In genomic region chr13:45030830-45031229, GRCm38 (mm10) we compare ENCODE assay signal across 9 mouse cellular contexts. TPM values are rescaled to one million over a fixed set of nuclear protein-coding genes. Genes with fewer than 3 reads are reported as not detected.
DNase-seq lines count a peak whose midpoint lies in the region; ATAC-seq and TF ChIP-seq lines count a peak whose summit lies in the region.
"Had no signal": no experiment of that assay in that cellular context is flagged by ENCODE, and none has a peak within 500 bp of the region (broad histone marks: within the 10 kb centered on the region; RNA-seq: fewer than 3 reads in every experiment).

No protein-coding gene starts in this region.

- 14% methylated on average over 12 of the region's 12 CpGs for WGBS in forebrain, embryonic 13.5 days
- WGBS in heart, postnatal 0 days: 6% methylated on average over 12 of the region's 12 CpGs
- 11% methylated on average over 12 of the region's 12 CpGs for WGBS in liver, embryonic 14.5 days (ENCODE audit: insufficient replicate concordance)
- WGBS in neural tube, embryonic 13.5 days: 15% methylated on average over 12 of the region's 12 CpGs

- H3K4me1 ChIP-seq in E14TG2a.4 (replicated peaks; ENCODE audit: low read depth, low read length): no peaks in the 10 kb centered on the region
- no peaks in the 10 kb centered on the region for H3K4me1 ChIP-seq in forebrain, embryonic 13.5 days
- peaks cover 4% of the 10 kb centered on the region; the same call in 1 of the 2 replicates for H3K4me1 ChIP-seq in heart, postnatal 0 days (ENCODE audit: control insufficient read depth, insufficient read depth)
- peaks cover 0 to 15% of the 10 kb centered on the region in 2 experiments; a peak in 2 of 4 replicates for H3K4me1 ChIP-seq in liver, embryonic 14.5 days (replicated peaks; ENCODE audit: control insufficient read depth in 2 of 2, insufficient read depth in 2 of 2, low read length in 1 of 2)
- 0 out of 2 replicates have a peak, but pooled peaks cover 6% of the 10 kb centered on the region for H3K4me1 ChIP-seq in neural tube, embryonic 13.5 days (replicated peaks)

- ATAC-seq in forebrain, embryonic 13.5 days: 0 out of 2 replicates have a peak, but pooled peaks have one; percentile 43
- ATAC-seq in heart, postnatal 0 days (ENCODE audit: insufficient read depth, low read depth): peak; percentile 73
- no peak; the same call in 1 of the 2 replicates for ATAC-seq in liver, embryonic 14.5 days (ENCODE audit: insufficient read depth)
- ATAC-seq in neural tube, embryonic 13.5 days (ENCODE audit: low read depth): peak; percentile 74

- no peak overlapping the region for H3K4me2 ChIP-seq in forebrain, embryonic 13.5 days
- H3K4me2 ChIP-seq in heart, postnatal 0 days (ENCODE audit: low read depth, low read length): peak overlapping the region; percentile 31
- H3K4me2 ChIP-seq in liver, embryonic 14.5 days (ENCODE audit: low read depth): no peak overlapping the region
- H3K4me2 ChIP-seq in neural tube, embryonic 13.5 days: no peak overlapping the region
- H3K4me2 ChIP-seq: limb, embryonic 15.5 days had no signal

- no peaks in the 10 kb centered on the region for H3K36me3 ChIP-seq in E14TG2a.4 (ENCODE audit: insufficient read depth, low read length)
- no peaks in the 10 kb centered on the region for H3K36me3 ChIP-seq in forebrain, embryonic 13.5 days (ENCODE audit: poor library complexity, severe bottlenecking)
- H3K36me3 ChIP-seq in heart, postnatal 0 days (replicated peaks; ENCODE audit: control insufficient read depth, insufficient read depth, low read length): no peaks in the 10 kb centered on the region
- H3K36me3 ChIP-seq in liver, embryonic 14.5 days (replicated peaks; ENCODE audit: control insufficient read depth, insufficient read depth, low read depth): no peaks in the 10 kb centered on the region
- no peaks in the 10 kb centered on the region for H3K36me3 ChIP-seq in neural tube, embryonic 13.5 days
- H3K36me3 ChIP-seq: limb, embryonic 15.5 days had no signal

- peaks cover 6% of the 10 kb centered on the region for H3K9me3 ChIP-seq in E14TG2a.4 (ENCODE audit: low read length)
- H3K9me3 ChIP-seq in forebrain, embryonic 13.5 days (replicated peaks): no peaks in the 10 kb centered on the region
- no peaks in the 10 kb centered on the region for H3K9me3 ChIP-seq in heart, postnatal 0 days (replicated peaks; ENCODE audit: control insufficient read depth, low read length)
- H3K9me3 ChIP-seq in liver, embryonic 14.5 days (ENCODE audit: control insufficient read depth, low read length): no peaks in the 10 kb centered on the region
- H3K9me3 ChIP-seq in neural tube, embryonic 13.5 days: no peaks in the 10 kb centered on the region
- H3K9me3 ChIP-seq: limb, embryonic 15.5 days had no signal

- H3K9ac ChIP-seq in forebrain, embryonic 13.5 days: no peak overlapping the region
- H3K9ac ChIP-seq in heart, postnatal 0 days (replicated peaks; ENCODE audit: low read depth, low read length): no peak overlapping the region
- no peak overlapping the region for H3K9ac ChIP-seq in liver, embryonic 14.5 days (replicated peaks)
- H3K9ac ChIP-seq in neural tube, embryonic 13.5 days: no peak overlapping the region
- H3K9ac ChIP-seq: limb, embryonic 15.5 days had no signal

- peak; percentile 74 for TF ChIP-seq CTCF in E14TG2a.4 (conservative IDR thresholded peaks at IDR 0.05; ENCODE audit: low read length)
- peak; percentile 100 for TF ChIP-seq CTCF in heart, postnatal 0 days (IDR thresholded peaks at IDR 0.05; ENCODE audit: low read depth)
- peak; percentile 100 for TF ChIP-seq CTCF in liver, embryonic 14.5 days (IDR thresholded peaks at IDR 0.05; ENCODE audit: low read depth)

- DNase-seq in c-Kit-negative CD71-positive TER-119-positive erythroid progenitor cells, embryonic 14.5 days (ENCODE audit: low read depth, low spot score): peak; percentile 67
- peak; percentile 94 for DNase-seq in heart, postnatal 0 days (ENCODE audit: low spot score)
- peak; percentile 91 for DNase-seq in kidney, postnatal 25 days
- peak; percentile 66 to 81 (median 75) for DNase-seq in liver, embryonic 14.5 days (ENCODE audit: low read depth in 3 of 3, low spot score in 3 of 3)
- peak; percentile 80 for DNase-seq in telencephalon, adult 2 months (ENCODE audit: low read depth, low spot score)

- no peak for TF ChIP-seq EP300 in heart, postnatal 0 days (IDR thresholded peaks at IDR 0.05; ENCODE audit: low read depth)
- TF ChIP-seq EP300 in liver, embryonic 14.5 days (IDR thresholded peaks at IDR 0.05; ENCODE audit: low read depth): no peak

- no peak overlapping the region for H3K27ac ChIP-seq in forebrain, embryonic 13.5 days
- 0 out of 2 replicates have a peak overlapping the region, but pooled peaks have one; percentile 22 for H3K27ac ChIP-seq in heart, postnatal 0 days (ENCODE audit: low read depth)
- H3K27ac ChIP-seq in liver, embryonic 14.5 days: no peak overlapping the region
- H3K27ac ChIP-seq in neural tube, embryonic 13.5 days (replicated peaks): no peak overlapping the region
- H3K27ac ChIP-seq: limb, embryonic 15.5 days had no signal

- H3K27me3 ChIP-seq in E14TG2a.4 (ENCODE audit: insufficient read depth, low read length): no peaks in the 10 kb centered on the region; the same call in 1 of the 2 replicates
- no peaks in the 10 kb centered on the region for H3K27me3 ChIP-seq in forebrain, embryonic 13.5 days
- no peaks in the 10 kb centered on the region for H3K27me3 ChIP-seq in heart, postnatal 0 days (ENCODE audit: control insufficient read depth, insufficient read depth, low read length)
- peaks cover 3% of the 10 kb centered on the region for H3K27me3 ChIP-seq in liver, embryonic 14.5 days (ENCODE audit: control insufficient read depth, insufficient read depth, low read length)
- H3K27me3 ChIP-seq in neural tube, embryonic 13.5 days: no peaks in the 10 kb centered on the region; the same call in 1 of the 2 replicates
- H3K27me3 ChIP-seq: limb, embryonic 15.5 days had no signal

- no peak overlapping the region for H3K4me3 ChIP-seq in E14TG2a.4 (replicated peaks; ENCODE audit: low read length)
- no peak overlapping the region for H3K4me3 ChIP-seq in forebrain, embryonic 13.5 days
- H3K4me3 ChIP-seq in heart, postnatal 0 days (ENCODE audit: low read depth, low read length): no peak overlapping the region
- no peak overlapping the region for H3K4me3 ChIP-seq in liver, embryonic 14.5 days (ENCODE audit: insufficient read depth in 1 of 2, low read depth in 2 of 2, low read length in 2 of 2)
- no peak overlapping the region for H3K4me3 ChIP-seq in neural tube, embryonic 13.5 days
- H3K4me3 ChIP-seq: limb, embryonic 15.5 days had no signal

RNA-seq across cellular contexts. Expression of gene Dtnbp1, which starts 28.9 kb away (rescaled TPM):
- 95.4 and 104 TPM in 2 replicates for polyA plus RNA-seq in forebrain, embryonic 13.5 days (2015; fragmentation: Nextera tagmentation; extraction: Ambion mirVana)
- total RNA-seq in heart, postnatal 0 days (2014; rRNA removed; ENCODE audit: low replicate concordance): 51.1 and 53.7 TPM in 2 replicates
- 84.5 and 86.0 TPM in 2 replicates for polyA plus RNA-seq in heart, postnatal 0 days (2015; fragmentation: Nextera tagmentation; extraction: Ambion mirVana)
- polyA plus RNA-seq in liver, embryonic 14.5 days (2012; rRNA removed): 16.8 and 18.9 TPM in 2 replicates
- polyA plus RNA-seq in liver, embryonic 14.5 days (2014; fragmentation: Nextera tagmentation; extraction: Ambion mirVana): 25.0 and 27.6 TPM in 2 replicates
- 111 and 118 TPM in 2 replicates for polyA plus RNA-seq in neural tube, embryonic 13.5 days (2015; fragmentation: Nextera tagmentation; extraction: Ambion mirVana)

RNA-seq across cellular contexts. Expression of gene Gm9817, which starts 47.7 kb away (rescaled TPM):
- polyA plus RNA-seq in forebrain, embryonic 13.5 days (2015; fragmentation: Nextera tagmentation; extraction: Ambion mirVana): not detected in 2 replicates
- total RNA-seq in heart, postnatal 0 days (2014; rRNA removed; ENCODE audit: low replicate concordance): not detected in 2 replicates
- polyA plus RNA-seq in heart, postnatal 0 days (2015; fragmentation: Nextera tagmentation; extraction: Ambion mirVana): 0.11 TPM in 1 of 2 replicates, not detected in the other
- polyA plus RNA-seq in liver, embryonic 14.5 days (2012; rRNA removed): not detected in 2 replicates
- polyA plus RNA-seq in liver, embryonic 14.5 days (2014; fragmentation: Nextera tagmentation; extraction: Ambion mirVana): not detected in 2 replicates
- polyA plus RNA-seq in neural tube, embryonic 13.5 days (2015; fragmentation: Nextera tagmentation; extraction: Ambion mirVana): 0.12 TPM in 1 of 2 replicates, not detected in the other
